Mouse (Mus musculus) retina, adult 2 months (tissue): ENCODE measurements at regions not wholly inside any gene's neighbourhood (a gene's known extent, or its start where the extent isn't known, plus 50 kb on each side); places are given as distances from the start of the nearest gene placed in this dataset.

ENCODE experiments used
- DNase-seq: peaks from one replicate; pipeline ENCODE4 v3.0.0-alpha.2; 2012; ENCODE audit warnings: low read depth, low spot score

DNA sequence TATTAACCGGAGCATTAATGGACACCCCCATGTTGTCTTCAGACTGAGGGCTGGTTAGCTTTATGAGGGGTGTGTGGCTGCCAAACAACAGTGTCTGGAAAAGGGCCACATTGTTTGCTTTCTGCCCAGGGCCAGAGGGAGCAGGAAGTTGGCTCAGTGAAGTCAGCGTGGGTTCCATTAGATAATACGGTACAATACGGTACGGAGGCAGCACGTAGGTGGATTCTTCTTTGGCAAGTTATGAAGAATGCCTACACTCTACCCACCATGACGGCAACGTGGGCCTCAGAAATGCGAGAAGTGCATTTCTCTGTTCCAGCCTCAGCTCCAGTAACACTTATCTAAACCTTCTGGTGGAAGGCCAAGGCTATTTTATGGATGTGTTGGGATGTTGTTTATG is 108.2 kb downstream of the Gm10260 start:
- no peak for DNase-seq

GRCm38 (mm10) chr13:97651761-97652160 is 108.7 kb downstream of the Gm10260 start:
- no peak for DNase-seq

- no peak for DNase-seq
Measured at GRCm38 (mm10) chr13:97651176-97651575, 109.3 kb downstream of the Gm10260 start.

DNA sequence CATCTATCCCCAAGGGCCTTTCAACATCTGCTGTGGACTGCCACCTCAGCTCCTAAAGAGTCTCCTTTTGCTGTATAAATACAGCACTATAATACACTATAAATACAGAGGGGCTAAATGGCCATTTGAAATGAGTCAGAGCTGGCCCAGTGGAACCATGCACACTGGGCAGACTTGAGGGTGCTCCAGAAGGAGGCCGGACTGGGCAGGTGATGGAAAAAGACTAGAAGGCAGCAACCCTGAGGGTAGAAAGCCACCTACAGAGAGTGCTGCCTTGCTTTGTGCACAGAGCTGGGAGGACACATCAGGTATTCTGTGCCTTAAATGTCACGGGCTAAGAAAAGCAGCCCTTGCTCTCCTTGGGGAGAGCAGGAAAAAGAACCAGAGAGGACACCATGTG is 110.2 kb downstream of the Gm10260 start:
- no peak for DNase-seq

- no peak for DNase-seq
Measured at GRCm38 (mm10) chr13:97647486-97647885, 112.9 kb downstream of the Gm10260 start.

DNA sequence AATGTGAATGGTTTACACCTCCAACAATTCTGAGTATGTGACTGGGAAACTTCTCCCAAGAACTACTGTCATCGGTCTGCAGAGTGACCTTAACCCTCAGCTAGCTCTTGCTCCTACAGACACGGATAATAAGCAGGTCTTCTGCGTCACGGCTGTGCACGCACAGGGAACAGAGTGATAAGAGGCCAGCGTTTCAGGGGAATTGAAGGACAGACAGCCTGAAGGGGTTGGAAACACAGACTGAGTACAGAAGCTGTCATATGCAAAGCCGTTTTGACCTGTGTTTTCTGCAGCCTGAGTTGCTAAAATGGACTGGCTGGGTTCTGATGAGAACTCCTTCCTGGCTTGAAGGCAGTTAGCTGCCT is 114.4 kb downstream of the Gm10260 start:
- no peak for DNase-seq

- no peak for DNase-seq
Measured at GRCm38 (mm10) chr13:97645107-97646020, 115.1 kb downstream of the Gm10260 start.

DNA sequence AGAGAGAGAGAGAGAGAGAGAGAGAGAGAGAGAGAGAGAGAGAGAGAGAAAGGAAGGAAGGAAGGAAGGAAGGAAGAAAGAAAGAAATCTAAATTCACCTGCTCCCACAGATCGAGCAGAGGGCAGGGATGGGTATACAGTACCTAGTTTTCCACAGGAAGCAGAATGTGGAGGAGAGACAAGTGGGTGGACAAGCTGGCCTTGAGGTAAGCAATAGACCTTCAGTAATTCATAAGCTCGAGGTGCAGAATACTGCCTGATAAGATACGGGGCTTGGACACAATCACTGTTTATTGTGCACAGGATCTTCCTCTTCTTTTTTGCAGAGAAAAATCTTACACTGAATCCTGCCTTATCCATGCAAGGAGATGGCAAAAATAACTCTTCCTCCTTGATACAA is 120.2 kb downstream of the Gm10260 start:
- no peak for DNase-seq

- no peak for DNase-seq
Measured at GRCm38 (mm10) chr13:97639656-97640055, 120.8 kb downstream of the Gm10260 start.

GRCm38 (mm10) chr13:97638457-97639088 is 121.9 kb downstream of the Gm10260 start:
- no peak for DNase-seq

DNA sequence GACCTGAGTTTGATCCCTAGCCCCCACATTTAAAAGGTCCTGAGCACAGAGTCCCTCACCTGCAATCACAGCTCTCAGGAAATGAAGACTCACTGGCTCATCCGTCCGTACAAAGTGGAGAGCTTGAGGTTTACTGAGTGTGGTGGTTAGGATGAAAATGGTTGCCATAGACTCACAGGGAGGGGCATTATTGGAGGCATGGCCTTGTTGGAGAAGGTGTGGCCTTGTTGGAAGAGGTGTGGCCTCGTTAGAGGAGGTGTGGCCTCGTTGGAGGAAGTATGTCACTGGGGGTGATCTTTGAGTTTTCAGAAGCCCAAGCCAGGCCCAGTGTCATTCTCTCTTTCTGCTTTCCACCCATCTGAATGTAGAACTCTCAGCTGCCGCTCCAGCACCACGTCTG is 122.9 kb downstream of the Gm10260 start:
- DNase-seq, result no peak

- no peak for DNase-seq
Measured at GRCm38 (mm10) chr13:97634041-97634788, 126.2 kb downstream of the Gm10260 start.

- DNase-seq, result no peak
Measured at GRCm38 (mm10) chr13:97633551-97633950, 126.9 kb downstream of the Gm10260 start.

- DNase-seq, result no peak
Measured at GRCm38 (mm10) chr13:97631872-97632402, 128.5 kb downstream of the Gm10260 start.

DNA sequence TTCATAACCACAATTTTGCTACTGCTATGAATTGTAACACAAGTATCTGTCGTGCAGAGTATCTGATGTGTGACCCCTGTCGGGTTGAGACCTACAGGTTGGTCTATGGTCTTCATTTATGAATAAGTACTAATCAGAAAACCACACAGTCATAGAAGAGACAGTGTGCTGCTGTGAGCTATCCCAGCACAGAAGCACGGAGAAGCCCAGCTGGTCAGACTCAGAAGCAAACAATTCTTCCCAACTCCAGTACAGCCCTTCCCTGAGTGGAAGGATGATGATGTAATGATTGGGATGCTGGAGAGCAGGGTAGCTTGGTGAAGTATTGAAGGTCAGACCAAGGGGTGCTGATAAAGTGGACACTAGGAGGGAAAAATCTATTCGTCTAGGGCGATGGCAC is 129.5 kb downstream of the Gm10260 start:
- no peak for DNase-seq

GRCm38 (mm10) chr13:97628608-97629007 is 131.8 kb downstream of the Gm10260 start:
- no peak for DNase-seq

- no peak for DNase-seq
Measured at GRCm38 (mm10) chr13:97627247-97627646, 133.2 kb downstream of the Gm10260 start.

GRCm38 (mm10) chr13:97626786-97627185 is 133.6 kb downstream of the Gm10260 start:
- no peak for DNase-seq

DNA sequence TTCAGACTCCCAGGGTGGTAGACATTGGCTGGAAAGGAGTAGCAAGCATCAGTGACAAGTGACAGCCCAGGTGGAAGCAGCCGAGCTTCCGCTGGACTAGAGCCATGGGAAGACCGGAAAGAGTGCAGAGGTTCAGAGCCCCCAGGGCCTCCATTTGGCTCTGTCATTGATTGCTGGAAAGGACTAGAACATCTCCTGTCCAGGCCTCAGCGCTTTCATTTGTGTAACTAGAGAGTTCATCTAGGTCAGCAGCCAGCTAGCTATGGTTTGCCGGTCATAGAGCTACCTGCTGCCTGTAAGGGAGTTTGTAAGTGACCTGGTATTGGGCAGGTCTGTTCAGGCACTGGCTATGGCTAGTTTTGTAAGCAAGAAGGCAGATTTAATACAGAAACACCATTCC is 134.3 kb downstream of the Gm10260 start:
- no peak for DNase-seq

DNA sequence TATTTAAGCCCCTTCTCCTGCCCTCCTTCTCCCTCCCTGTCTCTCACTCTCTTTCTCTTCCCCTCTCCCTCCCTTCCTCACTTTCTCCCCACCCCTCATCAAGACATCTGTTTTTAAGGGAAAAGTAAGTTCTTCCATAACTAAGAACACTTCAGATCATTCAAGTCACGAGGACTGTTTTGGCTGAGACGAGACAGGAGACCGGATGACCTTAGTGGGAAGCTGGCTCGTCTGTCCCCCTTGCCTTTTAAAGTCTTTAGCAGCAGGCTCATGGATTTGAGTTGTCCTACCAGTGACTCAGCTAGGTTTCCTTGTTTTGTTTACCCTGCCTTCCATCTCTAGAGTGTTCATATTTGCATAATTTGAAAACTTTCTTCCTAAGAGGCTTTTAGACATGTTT is 135.0 kb downstream of the Gm10260 start:
- no peak for DNase-seq

- DNase-seq, result no peak
Measured at GRCm38 (mm10) chr13:97618190-97618586, 142.2 kb downstream of the Gm10260 start.

GRCm38 (mm10) chr13:97617511-97618189 is 142.8 kb downstream of the Gm10260 start:
- no peak for DNase-seq
